Mouse (Mus musculus): ENCODE measurements around the gene Akt3. TPM values are rescaled to one million over a fixed set of nuclear protein-coding genes. Genes with fewer than 3 reads are reported as not detected.

The Akt3 gene
- polyA plus RNA-seq, 1 experiment from 2014 or later: 4.2 TPM

GRCm38 (mm10) chr1:177089048-177089447 lies 169.0 kb downstream of the Akt3 start:
- H3K9me3 ChIP-seq: no peaks in the 10 kb centered on the region
- no peaks in the 10 kb centered on the region for H3K36me3 ChIP-seq
- H3K27me3 ChIP-seq (replicated peaks): no peaks in the 10 kb centered on the region
- ATAC-seq: no peak
- WGBS: 66% methylated on average over 4 of the region's 4 CpGs
- H3K9ac ChIP-seq: no peak overlapping the region
- H3K4me1 ChIP-seq (replicated peaks): no peaks in the 10 kb centered on the region
- H3K4me3 ChIP-seq (replicated peaks): no peak overlapping the region
- H3K27ac ChIP-seq: no peak overlapping the region
- H3K4me2 ChIP-seq (replicated peaks): no peak overlapping the region

- no peaks in the 10 kb centered on the region for H3K4me1 ChIP-seq (replicated peaks)
- no peak overlapping the region for H3K27ac ChIP-seq
- H3K9me3 ChIP-seq: no peaks in the 10 kb centered on the region
- H3K4me3 ChIP-seq (replicated peaks): no peak overlapping the region
- no peak overlapping the region for H3K9ac ChIP-seq
- no peaks in the 10 kb centered on the region for H3K36me3 ChIP-seq
- H3K4me2 ChIP-seq (replicated peaks): no peak overlapping the region
- ATAC-seq: 0 out of 2 replicates have a peak, but pooled peaks have one; percentile 12
- no peaks in the 10 kb centered on the region for H3K27me3 ChIP-seq (replicated peaks)
- 69% methylated on average over 1 of the region's 1 CpGs for WGBS
These were observed 175.9 kb downstream of the Akt3 start for GRCm38 (mm10) chr1:177081957-177082645.

- H3K27me3 ChIP-seq (replicated peaks): no peaks in the 10 kb centered on the region
- 91% methylated on average over 2 of the region's 2 CpGs for WGBS
- H3K4me1 ChIP-seq (replicated peaks): no peaks in the 10 kb centered on the region
- H3K4me2 ChIP-seq (replicated peaks): no peak overlapping the region
- no peaks in the 10 kb centered on the region for H3K9me3 ChIP-seq
- H3K9ac ChIP-seq: no peak overlapping the region
- H3K4me3 ChIP-seq (replicated peaks): no peak overlapping the region
- no peak overlapping the region for H3K27ac ChIP-seq
- no peaks in the 10 kb centered on the region for H3K36me3 ChIP-seq
- ATAC-seq: no peak
These were observed 188.8 kb downstream of the Akt3 start for GRCm38 (mm10) chr1:177069161-177069560.

DNA sequence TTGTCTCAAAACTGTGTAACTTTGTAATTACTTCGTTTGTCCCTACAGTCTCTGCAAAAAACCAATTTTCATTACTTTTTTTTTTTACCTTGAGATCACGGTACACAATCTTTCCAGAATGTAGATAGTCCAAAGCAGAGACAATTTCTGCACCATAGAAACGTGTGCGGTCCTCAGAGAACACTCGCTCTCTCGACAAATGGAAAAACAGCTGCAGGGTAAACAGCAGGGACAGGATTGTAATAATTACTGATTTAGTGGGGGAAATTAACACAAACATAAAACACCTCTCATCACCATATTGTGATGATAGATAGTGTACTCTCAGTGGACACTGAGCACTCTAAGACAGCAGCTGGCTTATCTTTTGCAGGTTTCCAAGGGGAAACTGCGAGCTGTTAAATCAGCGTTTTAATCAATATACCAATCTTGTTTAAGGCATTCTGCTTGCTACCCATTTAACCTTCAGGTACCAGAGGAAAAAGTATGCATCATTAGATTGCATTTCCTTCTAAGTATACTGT lies 190.8 kb downstream of the Akt3 start:
- Histone ChIP-seq H3K36me3 (no peaks in the 10 kb centered on the region), H3K9me3 (no peaks in the 10 kb centered on the region), H3K27me3 (replicated peaks) (no peaks in the 10 kb centered on the region), H3K9ac (no peak overlapping the region), H3K27ac (no peak overlapping the region), H3K4me2 (replicated peaks) (no peak overlapping the region), H3K4me3 (replicated peaks) (no peak overlapping the region), H3K4me1 (replicated peaks) (no peaks in the 10 kb centered on the region)
- ATAC-seq: no peak
- WGBS: 78% methylated on average over 8 of the region's 8 CpGs

DNA sequence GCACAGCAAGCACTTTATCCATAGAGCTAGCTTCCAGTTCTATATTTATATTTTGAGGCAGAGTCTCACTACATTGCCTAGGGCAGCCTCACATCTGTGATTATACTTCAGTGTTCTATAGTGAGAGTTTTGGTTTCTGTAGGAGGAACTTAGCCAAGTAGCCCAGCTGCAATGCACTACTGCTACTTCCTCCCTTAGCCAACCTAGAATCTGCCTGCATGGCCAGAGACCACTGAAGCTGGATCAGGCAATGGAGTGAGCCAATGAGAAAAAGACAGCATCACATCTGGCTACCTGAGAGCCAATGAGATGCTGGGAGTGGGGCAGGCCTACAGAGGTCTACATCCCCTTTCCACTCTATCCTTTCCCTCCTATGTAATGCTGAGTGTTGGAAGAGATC lies 192.3 kb downstream of the Akt3 start:
- Histone ChIP-seq H3K36me3 (no peaks in the 10 kb centered on the region), H3K9me3 (no peaks in the 10 kb centered on the region), H3K4me3 (replicated peaks) (no peak overlapping the region), H3K27ac (no peak overlapping the region), H3K4me2 (replicated peaks) (no peak overlapping the region), H3K4me1 (replicated peaks) (no peaks in the 10 kb centered on the region), H3K27me3 (replicated peaks) (no peaks in the 10 kb centered on the region), H3K9ac (no peak overlapping the region)
- no peak for ATAC-seq

DNA sequence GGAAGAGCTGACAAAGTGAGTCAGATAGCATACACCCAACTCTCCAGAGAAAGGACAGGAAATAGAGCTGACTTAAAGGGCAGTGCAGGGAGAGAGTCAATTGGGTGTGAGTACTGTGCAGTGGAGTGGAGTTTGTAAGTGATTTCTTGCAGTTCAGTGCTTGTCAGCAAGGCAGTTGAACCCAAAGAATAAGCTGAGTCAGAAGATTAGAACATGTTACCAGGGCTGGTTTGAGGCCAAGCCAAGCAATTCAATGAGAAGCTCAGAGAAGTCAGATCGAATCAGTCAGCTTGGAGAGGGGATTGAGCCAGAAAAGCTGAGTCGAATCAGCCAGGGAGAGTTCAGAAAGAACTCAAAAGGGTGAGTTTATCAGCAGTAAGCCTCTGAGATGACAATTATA lies 196.2 kb downstream of the Akt3 start:
- Histone ChIP-seq H3K9ac (no peak overlapping the region), H3K4me1 (replicated peaks) (no peaks in the 10 kb centered on the region), H3K9me3 (no peaks in the 10 kb centered on the region), H3K4me3 (replicated peaks) (no peak overlapping the region), H3K4me2 (replicated peaks) (no peak overlapping the region), H3K27me3 (replicated peaks) (no peaks in the 10 kb centered on the region), H3K27ac (no peak overlapping the region), H3K36me3 (no peaks in the 10 kb centered on the region)
- ATAC-seq: no peak
- WGBS: 85% methylated on average over 2 of the region's 2 CpGs

DNA sequence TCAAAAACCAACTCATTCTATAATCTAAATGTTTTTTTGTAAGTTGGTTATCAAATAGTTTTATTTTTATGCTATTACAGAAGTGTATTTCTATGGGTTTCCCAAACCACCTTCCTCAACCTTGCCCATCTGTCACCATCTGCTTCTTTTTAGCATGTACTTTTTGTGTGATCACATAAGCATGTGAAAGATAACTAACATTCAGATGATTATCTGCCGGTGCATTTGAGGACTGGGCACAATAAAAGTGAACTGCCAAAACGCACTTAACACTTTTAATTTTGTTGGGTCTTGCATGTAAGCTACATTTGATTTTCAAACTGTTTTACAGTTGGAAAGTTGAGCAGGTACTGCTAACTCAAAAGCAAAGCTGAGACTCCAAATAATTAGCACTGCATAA lies 203.1 kb downstream of the Akt3 start:
- WGBS: 85% methylated on average over 2 of the region's 2 CpGs
- no peak overlapping the region for H3K9ac ChIP-seq
- H3K27me3 ChIP-seq (replicated peaks): no peaks in the 10 kb centered on the region
- no peak overlapping the region for H3K27ac ChIP-seq
- no peak for ATAC-seq
- H3K36me3 ChIP-seq: no peaks in the 10 kb centered on the region
- no peak overlapping the region for H3K4me3 ChIP-seq (replicated peaks)
- no peaks in the 10 kb centered on the region for H3K9me3 ChIP-seq
- no peaks in the 10 kb centered on the region for H3K4me1 ChIP-seq (replicated peaks)
- H3K4me2 ChIP-seq (replicated peaks): no peak overlapping the region

DNA sequence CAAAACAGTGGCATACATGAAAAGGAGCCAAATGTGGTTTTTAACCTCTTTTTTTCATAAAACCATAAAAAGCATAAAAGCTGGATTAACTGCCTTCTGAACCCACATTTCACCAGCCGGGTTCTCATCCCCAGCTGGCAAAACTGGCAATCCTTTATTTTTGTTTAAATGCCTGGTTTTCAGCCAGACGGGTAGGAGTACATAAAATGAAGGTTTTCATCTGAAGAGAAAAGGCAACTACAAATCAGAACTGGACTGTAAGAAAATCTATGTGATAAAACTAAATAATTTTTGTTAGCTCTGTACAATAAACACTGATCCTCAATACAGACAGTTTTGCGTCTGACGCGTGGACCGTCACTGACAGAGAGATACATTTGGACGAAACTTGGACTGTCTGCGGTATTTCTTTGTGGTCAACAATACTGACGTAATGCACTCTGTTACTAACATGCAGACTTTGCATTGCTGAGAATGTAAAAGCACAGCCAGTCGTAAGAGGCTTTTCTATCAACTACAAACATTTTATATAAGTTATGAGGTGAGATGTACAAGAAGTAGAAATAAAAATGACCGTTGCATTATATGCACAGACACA lies 206.5 kb downstream of the Akt3 start:
- ATAC-seq: no peak
- Histone ChIP-seq H3K27ac (no peak overlapping the region), H3K4me3 (replicated peaks) (no peak overlapping the region), H3K9ac (no peak overlapping the region), H3K4me1 (replicated peaks) (no peaks in the 10 kb centered on the region), H3K4me2 (replicated peaks) (no peak overlapping the region), H3K9me3 (no peaks in the 10 kb centered on the region), H3K36me3 (no peaks in the 10 kb centered on the region), H3K27me3 (replicated peaks) (no peaks in the 10 kb centered on the region)
- 75% methylated on average over 11 of the region's 11 CpGs for WGBS

DNA sequence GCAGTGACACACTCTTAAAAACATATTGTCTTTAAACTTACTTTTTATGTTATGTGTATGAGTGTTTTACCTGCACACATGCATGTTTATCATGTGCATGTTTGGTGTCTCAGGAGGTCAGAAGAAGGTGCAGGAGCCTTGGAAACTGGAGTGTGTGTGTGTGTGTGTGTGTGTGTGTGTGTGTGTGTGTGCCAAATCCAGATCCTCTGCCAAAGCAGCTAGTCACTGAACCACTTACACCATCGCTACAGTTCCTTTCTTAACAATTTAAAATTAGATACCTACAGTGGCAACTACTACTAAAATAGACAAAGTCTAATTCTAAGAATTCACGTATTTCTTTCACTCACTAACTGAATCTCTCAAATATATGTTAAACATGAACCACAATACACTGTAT lies 209.2 kb downstream of the Akt3 start:
- no peak overlapping the region for H3K27ac ChIP-seq
- no peak overlapping the region for H3K9ac ChIP-seq
- no peaks in the 10 kb centered on the region for H3K4me1 ChIP-seq (replicated peaks)
- H3K36me3 ChIP-seq: no peaks in the 10 kb centered on the region
- no peak for ATAC-seq
- WGBS: 83% methylated on average over 2 of the region's 2 CpGs
- H3K4me3 ChIP-seq (replicated peaks): no peak overlapping the region
- no peaks in the 10 kb centered on the region for H3K9me3 ChIP-seq
- H3K4me2 ChIP-seq (replicated peaks): no peak overlapping the region
- H3K27me3 ChIP-seq (replicated peaks): no peaks in the 10 kb centered on the region

GRCm38 (mm10) chr1:177046963-177047362 lies 211.0 kb downstream of the Akt3 start:
- Histone ChIP-seq H3K36me3 (no peaks in the 10 kb centered on the region), H3K4me2 (replicated peaks) (no peak overlapping the region), H3K9me3 (no peaks in the 10 kb centered on the region), H3K27me3 (replicated peaks) (no peaks in the 10 kb centered on the region), H3K27ac (no peak overlapping the region), H3K9ac (no peak overlapping the region), H3K4me3 (replicated peaks) (no peak overlapping the region), H3K4me1 (replicated peaks) (no peaks in the 10 kb centered on the region)
- no peak for ATAC-seq
- WGBS: 75% methylated on average over 2 of the region's 2 CpGs

GRCm38 (mm10) chr1:177045885-177046284 lies 212.1 kb downstream of the Akt3 start:
- H3K9ac ChIP-seq: no peak overlapping the region
- no peak overlapping the region for H3K4me3 ChIP-seq (replicated peaks)
- H3K36me3 ChIP-seq: no peaks in the 10 kb centered on the region
- H3K4me1 ChIP-seq (replicated peaks): no peaks in the 10 kb centered on the region
- H3K27ac ChIP-seq: no peak overlapping the region
- ATAC-seq: no peak
- no peak overlapping the region for H3K4me2 ChIP-seq (replicated peaks)
- no peaks in the 10 kb centered on the region for H3K27me3 ChIP-seq (replicated peaks)
- no peaks in the 10 kb centered on the region for H3K9me3 ChIP-seq

DNA sequence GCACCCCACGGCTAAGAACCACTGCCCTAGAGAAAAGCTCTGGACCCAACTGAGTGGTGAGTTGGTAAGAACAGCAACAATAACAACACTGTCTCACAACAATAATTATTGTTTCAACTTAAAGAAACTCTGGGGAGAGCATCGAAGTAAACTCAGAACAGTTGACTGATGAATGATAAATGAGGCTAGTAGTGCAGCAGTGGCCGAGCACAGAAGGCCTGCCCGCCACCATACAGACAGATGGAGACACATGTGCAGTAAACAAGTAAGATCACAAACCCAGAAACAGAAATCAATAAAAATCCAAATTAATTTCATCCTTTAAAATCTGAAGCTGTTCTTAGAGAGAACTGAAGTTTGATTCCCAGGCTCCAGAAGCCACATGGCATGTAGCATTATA lies 217.9 kb downstream of the Akt3 start:
- ATAC-seq: no peak
- H3K27ac ChIP-seq: no peak overlapping the region
- WGBS: 55% methylated on average over 4 of the region's 4 CpGs

DNA sequence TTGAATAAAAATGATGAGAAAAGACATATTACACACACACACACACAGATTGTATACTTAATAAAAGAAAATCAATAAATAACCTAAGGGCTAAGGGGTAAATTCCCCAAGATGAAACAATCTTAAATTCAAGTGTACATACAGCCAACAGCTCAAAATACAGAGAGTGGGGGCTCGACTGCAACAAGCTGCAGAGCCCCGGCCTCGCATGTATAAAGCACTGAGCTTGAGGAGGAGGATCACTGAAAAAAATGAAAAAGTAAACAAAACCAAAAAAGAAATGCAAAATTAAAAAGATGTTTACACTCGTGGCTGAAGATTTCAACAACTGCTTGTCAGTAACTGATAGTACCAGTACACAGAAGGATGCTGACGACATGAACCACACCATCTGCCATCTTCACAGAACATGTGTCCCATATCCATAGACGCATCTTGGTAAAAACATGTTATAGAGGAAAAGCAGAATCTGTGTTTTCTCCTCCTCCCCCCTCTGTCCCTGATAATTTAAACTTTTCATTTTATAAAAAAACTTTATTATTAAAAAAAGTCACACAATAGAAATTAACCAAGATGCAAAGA lies 218.8 kb downstream of the Akt3 start:
- no peak for ATAC-seq
- Histone ChIP-seq H3K27me3 (replicated peaks) (no peaks in the 10 kb centered on the region), H3K9ac (no peak overlapping the region), H3K36me3 (no peaks in the 10 kb centered on the region), H3K27ac (no peak overlapping the region), H3K4me3 (replicated peaks) (no peak overlapping the region), H3K4me2 (replicated peaks) (no peak overlapping the region), H3K4me1 (replicated peaks) (no peaks in the 10 kb centered on the region), H3K9me3 (no peaks in the 10 kb centered on the region)
- WGBS: 56% methylated on average over 6 of the region's 6 CpGs

More for the DNA sequence above, 217.9 kb downstream of the Akt3 start:
- no peak overlapping the region for H3K4me2 ChIP-seq (replicated peaks)
- no peaks in the 10 kb centered on the region for H3K27me3 ChIP-seq (replicated peaks)
- H3K9ac ChIP-seq: no peak overlapping the region
- no peaks in the 10 kb centered on the region for H3K9me3 ChIP-seq
- no peaks in the 10 kb centered on the region for H3K36me3 ChIP-seq
- H3K4me1 ChIP-seq (replicated peaks): no peaks in the 10 kb centered on the region
- H3K4me3 ChIP-seq (replicated peaks): no peak overlapping the region
